Comparison of ENCODE assay signal across 18 mouse cellular contexts in the genomic region with DNA sequence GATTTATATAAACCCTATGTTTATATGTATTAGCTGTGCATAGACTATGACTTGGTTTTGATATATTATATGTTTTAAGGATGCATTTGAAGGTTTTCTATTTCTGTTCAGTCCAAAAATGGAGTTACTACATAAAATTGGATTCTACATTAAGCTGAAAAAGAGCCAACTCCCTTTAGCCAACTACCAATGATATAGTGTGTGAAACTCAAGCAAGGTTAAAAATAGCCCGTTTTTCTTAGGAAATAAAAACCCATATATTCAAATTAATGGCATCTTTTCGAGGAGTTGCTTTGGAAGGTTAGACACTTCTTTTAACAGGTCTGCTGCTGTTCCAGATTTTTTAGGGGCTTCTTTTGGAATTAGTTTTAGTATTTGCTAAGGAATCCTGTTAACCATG.
"Had no signal": no experiment of that assay in that cellular context is flagged by ENCODE, and none has a peak within 500 bp of the region (broad histone marks: within the 10 kb centered on the region; RNA-seq: fewer than 3 reads in every experiment).

No protein-coding gene starts in this region.

- H3K9ac ChIP-seq: limb, embryonic 13.5 days; liver, embryonic 13.5 days; midbrain, embryonic 13.5 days; neural tube, embryonic 13.5 days; stomach, embryonic 15.5 days had no signal

- ATAC-seq: inflammation-experienced regulatory T-cells, adult 6 months; intestine, embryonic 16.5 days; midbrain, embryonic 13.5 days; midbrain, embryonic 16.5 days had no signal

- H3K27ac ChIP-seq: limb, embryonic 13.5 days; liver, embryonic 13.5 days; midbrain, embryonic 10.5 days; midbrain, embryonic 13.5 days; neural tube, embryonic 13.5 days had no signal

- H3K9me3 ChIP-seq: limb, embryonic 13.5 days; liver, embryonic 13.5 days; megakaryocyte, embryonic 14.5 days; midbrain, embryonic 10.5 days; midbrain, embryonic 13.5 days; neural tube, embryonic 13.5 days; stomach, embryonic 15.5 days had no signal

- H3K4me2 ChIP-seq: limb, embryonic 13.5 days; liver, embryonic 13.5 days; midbrain, embryonic 13.5 days; neural tube, embryonic 13.5 days; stomach, embryonic 15.5 days had no signal

- H3K27me3 ChIP-seq: limb, embryonic 13.5 days; liver, embryonic 13.5 days; midbrain, embryonic 13.5 days; neural tube, embryonic 13.5 days; stomach, embryonic 15.5 days had no signal

- H3K4me3 ChIP-seq: limb, embryonic 13.5 days; liver, embryonic 13.5 days; megakaryocyte, embryonic 14.5 days; midbrain, embryonic 10.5 days; midbrain, embryonic 13.5 days; myocyte; neural tube, embryonic 13.5 days; stomach, embryonic 15.5 days had no signal

- H3K36me3 ChIP-seq: limb, embryonic 13.5 days; liver, embryonic 13.5 days; midbrain, embryonic 10.5 days; midbrain, embryonic 13.5 days; neural tube, embryonic 13.5 days; stomach, embryonic 15.5 days had no signal

- DNase-seq: kidney, adult 18-20 months; kidney, postnatal 25 days; left cerebral cortex, postnatal 4 days; liver, embryonic 13.5 days; retina, postnatal 1 day; right cerebral cortex, postnatal 25 days; spleen, adult 18-20 months; thymus, postnatal 25 days had no signal

- H3K4me1 ChIP-seq: liver, embryonic 13.5 days; midbrain, embryonic 13.5 days; neural tube, embryonic 13.5 days; stomach, embryonic 15.5 days had no signal
